Mouse (Mus musculus): ENCODE measurements at regions not wholly inside any gene's neighbourhood (a gene's known extent, or its start where the extent isn't known, plus 50 kb on each side); places are given as distances from the start of the nearest gene placed in this dataset.

- TF ChIP-seq CTCF (IDR thresholded peaks at IDR 0.05) (no peak), POLR2A (IDR thresholded peaks at IDR 0.05; ENCODE audit: insufficient read depth, low read depth, low read length) (no peak), EP300 (IDR thresholded peaks at IDR 0.05; ENCODE audit: insufficient read depth, low read depth, low read length) (no peak)
These were observed 203.7 kb downstream of the Gm9733 start for GRCm38 (mm10) chr3:15128370-15128769.

GRCm38 (mm10) chr3:15128960-15129359 is 203.1 kb downstream of the Gm9733 start:
- H3K4me3 ChIP-seq, result no peak overlapping the region
- H3K9ac ChIP-seq (ENCODE audit: low read depth, low read length), result no peak overlapping the region
- 73% methylated on average over 3 of the region's 3 CpGs for WGBS
- H3K36me3 ChIP-seq (ENCODE audit: control insufficient read depth, insufficient read depth, low read length), result no peaks in the 10 kb centered on the region
- H3K27ac ChIP-seq, result no peak overlapping the region
- no peaks in the 10 kb centered on the region for H3K27me3 ChIP-seq (ENCODE audit: control insufficient read depth, insufficient read depth, low read length)
- no peak for TF ChIP-seq CTCF (IDR thresholded peaks at IDR 0.05)
- no peak for TF ChIP-seq EP300 (IDR thresholded peaks at IDR 0.05; ENCODE audit: insufficient read depth, low read depth, low read length)
- TF ChIP-seq POLR2A (IDR thresholded peaks at IDR 0.05; ENCODE audit: insufficient read depth, low read depth, low read length), result no peak
- no peak for DNase-seq
- no peaks in the 10 kb centered on the region for H3K79me2 ChIP-seq (replicated peaks; ENCODE audit: control insufficient read depth, insufficient read depth, low read length)
- no peaks in the 10 kb centered on the region; the same call in 1 of the 2 replicates for H3K4me1 ChIP-seq (ENCODE audit: control insufficient read depth, insufficient read depth, low read length)
- intact Hi-C loops (cut with DNase I), result no loop called here

More at GRCm38 (mm10) chr3:15128370-15128769, 203.7 kb downstream of the Gm9733 start:
- Histone ChIP-seq H3K79me2 (replicated peaks; ENCODE audit: control insufficient read depth, insufficient read depth, low read length) (no peaks in the 10 kb centered on the region), H3K4me1 (ENCODE audit: control insufficient read depth, insufficient read depth, low read length) (no peaks in the 10 kb centered on the region; the same call in 1 of the 2 replicates), H3K27me3 (ENCODE audit: control insufficient read depth, insufficient read depth, low read length) (no peaks in the 10 kb centered on the region), H3K4me3 (no peak overlapping the region), H3K36me3 (ENCODE audit: control insufficient read depth, insufficient read depth, low read length) (no peaks in the 10 kb centered on the region), H3K27ac (no peak overlapping the region), H3K9ac (ENCODE audit: low read depth, low read length) (no peak overlapping the region)
- no peak for DNase-seq
- intact Hi-C loops (cut with DNase I), result no loop called here

DNA sequence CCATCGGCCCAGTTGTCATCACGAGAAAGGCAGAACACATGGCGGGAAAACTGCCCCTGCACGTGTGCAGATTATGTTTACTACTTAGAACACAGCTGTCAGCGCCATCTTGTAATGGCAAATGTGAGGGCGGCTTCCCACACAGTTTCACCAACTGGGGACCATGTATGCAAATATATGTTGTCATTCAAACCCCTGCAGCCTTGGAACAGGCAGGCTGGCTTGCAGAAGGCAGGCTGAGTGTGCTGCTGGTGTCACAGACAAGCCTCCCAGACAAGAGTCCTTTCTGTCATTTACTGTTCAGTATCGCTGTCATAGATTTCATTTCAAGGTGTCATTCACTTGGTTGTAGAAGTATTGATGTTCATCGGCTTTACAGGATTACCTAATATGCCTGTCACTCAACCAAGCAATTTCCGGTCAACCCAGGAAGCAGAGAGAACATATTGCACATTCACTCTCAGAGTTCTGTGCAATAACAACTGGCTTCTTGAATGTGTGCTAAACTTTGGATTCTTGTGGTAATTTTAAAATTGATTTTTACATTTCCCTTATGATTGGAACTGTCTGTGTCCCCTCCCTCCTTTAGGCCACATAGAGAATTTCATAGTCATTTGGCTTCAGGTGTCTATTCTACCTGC is 202.3 kb downstream of the Gm9733 start:
- intact Hi-C loops (cut with DNase I), result no loop called here
- DNase-seq, result no peak
- Histone ChIP-seq H3K27ac (no peak overlapping the region), H3K36me3 (ENCODE audit: control insufficient read depth, insufficient read depth, low read length) (no peaks in the 10 kb centered on the region), H3K4me3 (no peak overlapping the region), H3K9ac (ENCODE audit: low read depth, low read length) (no peak overlapping the region), H3K4me1 (ENCODE audit: control insufficient read depth, insufficient read depth, low read length) (no peaks in the 10 kb centered on the region; the same call in 1 of the 2 replicates), H3K79me2 (replicated peaks; ENCODE audit: control insufficient read depth, insufficient read depth, low read length) (no peaks in the 10 kb centered on the region), H3K27me3 (ENCODE audit: control insufficient read depth, insufficient read depth, low read length) (no peaks in the 10 kb centered on the region)
- 81% methylated on average over 9 of the region's 9 CpGs for WGBS
- TF ChIP-seq CTCF (IDR thresholded peaks at IDR 0.05), result no peak
- TF ChIP-seq POLR2A (IDR thresholded peaks at IDR 0.05; ENCODE audit: insufficient read depth, low read depth, low read length), result no peak
- no peak for TF ChIP-seq EP300 (IDR thresholded peaks at IDR 0.05; ENCODE audit: insufficient read depth, low read depth, low read length)

- intact Hi-C loops (cut with DNase I), result no loop called here
These were observed 200.0 kb downstream of the Gm9733 start for GRCm38 (mm10) chr3:15132136-15132535.

GRCm38 (mm10) chr3:15139550-15139949 is 192.6 kb downstream of the Gm9733 start:
- H3K4me3 ChIP-seq, result no peak overlapping the region
- H3K27ac ChIP-seq, result no peak overlapping the region
- intact Hi-C loops (cut with DNase I), result no loop called here
- DNase-seq, result no peak
- H3K79me2 ChIP-seq (replicated peaks; ENCODE audit: control insufficient read depth, insufficient read depth, low read length), result no peaks in the 10 kb centered on the region
- WGBS, result 62% methylated on average over 1 of the region's 1 CpGs
- H3K27me3 ChIP-seq (ENCODE audit: control insufficient read depth, insufficient read depth, low read length), result no peaks in the 10 kb centered on the region
- no peaks in the 10 kb centered on the region for H3K36me3 ChIP-seq (ENCODE audit: control insufficient read depth, insufficient read depth, low read length)
- TF ChIP-seq EP300 (IDR thresholded peaks at IDR 0.05; ENCODE audit: insufficient read depth, low read depth, low read length) (no peak), POLR2A (IDR thresholded peaks at IDR 0.05; ENCODE audit: insufficient read depth, low read depth, low read length) (no peak), CTCF (IDR thresholded peaks at IDR 0.05) (no peak)
- no peaks in the 10 kb centered on the region for H3K4me1 ChIP-seq (ENCODE audit: control insufficient read depth, insufficient read depth, low read length)
- no peak overlapping the region for H3K9ac ChIP-seq (ENCODE audit: low read depth, low read length)

More at GRCm38 (mm10) chr3:15132136-15132535, 200.0 kb downstream of the Gm9733 start:
- Histone ChIP-seq H3K4me1 (ENCODE audit: control insufficient read depth, insufficient read depth, low read length) (no peaks in the 10 kb centered on the region), H3K4me3 (no peak overlapping the region), H3K27ac (no peak overlapping the region), H3K9ac (ENCODE audit: low read depth, low read length) (no peak overlapping the region), H3K79me2 (replicated peaks; ENCODE audit: control insufficient read depth, insufficient read depth, low read length) (no peaks in the 10 kb centered on the region), H3K27me3 (ENCODE audit: control insufficient read depth, insufficient read depth, low read length) (no peaks in the 10 kb centered on the region), H3K36me3 (ENCODE audit: control insufficient read depth, insufficient read depth, low read length) (no peaks in the 10 kb centered on the region)
- no peak for DNase-seq
- WGBS, result 26% methylated on average over 5 of the region's 5 CpGs
- TF ChIP-seq CTCF (IDR thresholded peaks at IDR 0.05) (no peak), POLR2A (IDR thresholded peaks at IDR 0.05; ENCODE audit: insufficient read depth, low read depth, low read length) (no peak), EP300 (IDR thresholded peaks at IDR 0.05; ENCODE audit: insufficient read depth, low read depth, low read length) (no peak)

GRCm38 (mm10) chr3:15153710-15154109 is 178.4 kb downstream of the Gm9733 start:
- DNase-seq, result no peak
- Histone ChIP-seq H3K27me3 (ENCODE audit: control insufficient read depth, insufficient read depth, low read length) (no peaks in the 10 kb centered on the region), H3K36me3 (ENCODE audit: control insufficient read depth, insufficient read depth, low read length) (no peaks in the 10 kb centered on the region), H3K9ac (ENCODE audit: low read depth, low read length) (no peak overlapping the region), H3K27ac (no peak overlapping the region), H3K4me3 (no peak overlapping the region), H3K4me1 (ENCODE audit: control insufficient read depth, insufficient read depth, low read length) (no peaks in the 10 kb centered on the region; the same call in 1 of the 2 replicates), H3K79me2 (replicated peaks; ENCODE audit: control insufficient read depth, insufficient read depth, low read length) (no peaks in the 10 kb centered on the region)
- 19% methylated on average over 1 of the region's 1 CpGs for WGBS
- TF ChIP-seq POLR2A (IDR thresholded peaks at IDR 0.05; ENCODE audit: insufficient read depth, low read depth, low read length), result no peak
- intact Hi-C loops (cut with DNase I), result no loop called here

Measured in heart, adult 2 months (tissue).